Mouse (Mus musculus) lung, adult 2 months (tissue): ENCODE data around the gene Map3k14. TPM values are rescaled to one million over a fixed set of nuclear protein-coding genes. Genes with fewer than 3 reads are reported as not detected.

Experiments used
- DNase-seq: peaks from one replicate; pipeline ENCODE4 v3.0.0; 2022
- H3K4me1 ChIP-seq: fragments of 200-500 bp; 2 replicates; pipeline ENCODE4 v1.6.1; 2011; ENCODE audit warnings: low read length; ENCODE audit not compliant: control insufficient read depth, insufficient read depth
- H3K4me3 ChIP-seq: fragments of 200-500 bp; replicated peaks from 2 replicates; pipeline ENCODE3; 2011; ENCODE audit warnings: low read depth, mild to moderate bottlenecking, control low read depth, low read length; ENCODE audit errors: extremely low read depth
- CTCF ChIP-seq: fragments of 200-500 bp; IDR thresholded peaks from 2 replicates; pipeline ENCODE4 v1.5.1; 2011; ENCODE audit warnings: mild to moderate bottlenecking, low read length, control low read depth; ENCODE audit not compliant: insufficient read depth
- POLR2A ChIP-seq: fragments of 200-500 bp; IDR thresholded peaks from 2 replicates; pipeline ENCODE4 v1.6.1; 2011; ENCODE audit warnings: low read depth, mild to moderate bottlenecking, control low read depth, low read length, borderline replicate concordance; ENCODE audit errors: extremely low read depth
- WGBS: fragments of 180-500 bp; shearing (Covaris S2); methylation state at CpG from one replicate; pipeline ENCODE4 v1.1.7; 2018; 5-methylcytosine and 5-hydroxymethylcytosine counted together
- polyA plus RNA-seq: library from polyadenylated mRNA; depleted of rRNA; stranded (reverse); fragments of >200 nt; gene quantifications from 2 replicates; pipeline ENCODE4 v1.2.3, GENCODE M21; 2012

Map3k14 gene
- polyA plus RNA-seq, 1 experiment = 19.7 TPM

- Histone ChIP-seq H3K4me1 (no peaks in the 10 kb centered on the region), H3K4me3 (no peak overlapping the region)
- DNase-seq = no peak
- TF ChIP-seq POLR2A = no peak
- no peak for TF ChIP-seq CTCF
Measured at GRCm38 (mm10) chr11:103202376-103202775, 64.9 kb downstream of the Map3k14 start.

- no peaks in the 10 kb centered on the region for H3K4me1 ChIP-seq
- no peak overlapping the region for H3K4me3 ChIP-seq
- no peak for TF ChIP-seq POLR2A
- no peak for TF ChIP-seq CTCF
- DNase-seq = no peak
- WGBS = 23% methylated on average over 6 of the region's 6 CpGs
Measured at GRCm38 (mm10) chr11:103201664-103202063, 65.6 kb downstream of the Map3k14 start.

GRCm38 (mm10) chr11:103198911-103199803 is 68.1 kb downstream of the Map3k14 start:
- H3K4me3 ChIP-seq = no peak overlapping the region
- no peaks in the 10 kb centered on the region for H3K4me1 ChIP-seq
- 12% methylated on average over 59 of the region's 59 CpGs for WGBS
- TF ChIP-seq POLR2A (no peak), CTCF (no peak)
- DNase-seq = peak; percentile 31

GRCm38 (mm10) chr11:103198339-103198738 is 68.9 kb downstream of the Map3k14 start:
- TF ChIP-seq CTCF (no peak), POLR2A (no peak)
- Histone ChIP-seq H3K4me1 (no peaks in the 10 kb centered on the region), H3K4me3 (no peak overlapping the region)
- no peak for DNase-seq
- 14% methylated on average over 16 of the region's 16 CpGs for WGBS

- Histone ChIP-seq H3K4me1 (no peaks in the 10 kb centered on the region), H3K4me3 (no peak overlapping the region)
- 72% methylated on average over 4 of the region's 4 CpGs for WGBS
- no peak for DNase-seq
- TF ChIP-seq CTCF (no peak), POLR2A (no peak)
Measured at GRCm38 (mm10) chr11:103197340-103197739, 69.9 kb downstream of the Map3k14 start.

- Histone ChIP-seq H3K4me1 (no peaks in the 10 kb centered on the region), H3K4me3 (no peak overlapping the region)
- WGBS = 84% methylated on average over 5 of the region's 5 CpGs
- TF ChIP-seq POLR2A (no peak), CTCF (no peak)
- no peak for DNase-seq
Measured at GRCm38 (mm10) chr11:103195656-103196055, 71.6 kb downstream of the Map3k14 start.

GRCm38 (mm10) chr11:103195236-103195635 is 72.0 kb downstream of the Map3k14 start:
- Histone ChIP-seq H3K4me1 (no peaks in the 10 kb centered on the region), H3K4me3 (no peak overlapping the region)
- no peak for DNase-seq
- TF ChIP-seq POLR2A (no peak), CTCF (no peak)
- 78% methylated on average over 18 of the region's 18 CpGs for WGBS

GRCm38 (mm10) chr11:103193825-103194168 is 73.5 kb downstream of the Map3k14 start:
- WGBS = 59% methylated on average over 9 of the region's 9 CpGs
- DNase-seq = no peak
- Histone ChIP-seq H3K4me1 (no peaks in the 10 kb centered on the region), H3K4me3 (no peak overlapping the region)
- TF ChIP-seq CTCF (no peak), POLR2A (no peak)

GRCm38 (mm10) chr11:103192956-103193824 is 74.1 kb downstream of the Map3k14 start:
- WGBS = 25% methylated on average over 42 of the region's 44 CpGs
- no peaks in the 10 kb centered on the region for H3K4me1 ChIP-seq
- H3K4me3 ChIP-seq = no peak overlapping the region
- DNase-seq = no peak
- TF ChIP-seq POLR2A (no peak), CTCF (no peak)
